7 mouse cellular contexts compared by ENCODE assay signal in the genomic region with DNA sequence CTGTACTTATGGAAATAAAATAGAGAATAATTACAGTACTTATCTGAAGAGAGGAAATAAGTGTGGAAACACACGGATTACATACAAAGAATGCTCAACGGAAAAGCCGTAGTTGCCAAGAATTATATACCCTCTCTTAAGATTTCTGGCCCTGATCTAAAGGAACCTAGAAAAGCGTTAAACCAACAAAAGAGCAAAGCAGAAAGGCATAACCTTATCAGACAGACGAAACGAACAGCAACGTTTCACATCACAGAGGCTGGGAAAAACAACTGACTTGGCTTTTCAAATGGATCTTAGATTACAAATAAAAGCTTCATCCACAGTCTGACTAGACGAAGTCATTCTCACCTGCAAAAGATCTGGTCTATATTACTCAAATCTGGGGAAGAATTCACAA. TPM values are rescaled to one million over a fixed set of nuclear protein-coding genes. Genes with fewer than 3 reads are reported as not detected.
DNase-seq lines count a peak whose midpoint lies in the region; ATAC-seq lines count a peak whose summit lies in the region.

No protein-coding gene starts in this region.

- peak overlapping the region; percentile 96 for H3K9ac ChIP-seq in lung, embryonic 15.5 days
- peak overlapping the region; percentile 93 for H3K9ac ChIP-seq in embryonic facial prominence, embryonic 15.5 days
- peak overlapping the region; percentile 97 for H3K9ac ChIP-seq in limb, embryonic 11.5 days (ENCODE audit: low read length)
- H3K9ac ChIP-seq in neural tube, embryonic 15.5 days (replicated peaks) = peak overlapping the region; percentile 89

- peaks cover 24% of the 10 kb centered on the region for H3K4me1 ChIP-seq in lung, embryonic 15.5 days
- H3K4me1 ChIP-seq in embryonic facial prominence, embryonic 15.5 days = peaks cover 12% of the 10 kb centered on the region
- H3K4me1 ChIP-seq in limb, embryonic 11.5 days (ENCODE audit: control insufficient read depth, insufficient read depth, low read length) = no peaks in the 10 kb centered on the region
- peaks cover 37% of the 10 kb centered on the region for H3K4me1 ChIP-seq in neural tube, embryonic 15.5 days

- H3K27ac ChIP-seq in lung, embryonic 15.5 days = peak overlapping the region; percentile 100
- H3K27ac ChIP-seq in embryonic facial prominence, embryonic 15.5 days (replicated peaks) = peak overlapping the region; percentile 97
- H3K27ac ChIP-seq in limb, embryonic 11.5 days (replicated peaks; ENCODE audit: low read depth, low read length) = no peak overlapping the region
- H3K27ac ChIP-seq in neural tube, embryonic 15.5 days (replicated peaks) = peak overlapping the region; percentile 98

- no peaks in the 10 kb centered on the region for H3K36me3 ChIP-seq in lung, embryonic 15.5 days
- no peaks in the 10 kb centered on the region for H3K36me3 ChIP-seq in embryonic facial prominence, embryonic 15.5 days
- no peaks in the 10 kb centered on the region for H3K36me3 ChIP-seq in limb, embryonic 11.5 days (ENCODE audit: control insufficient read depth, insufficient read depth, low read length)
- no peaks in the 10 kb centered on the region for H3K36me3 ChIP-seq in neural tube, embryonic 15.5 days

- ATAC-seq in lung, embryonic 15.5 days (ENCODE audit: borderline replicate concordance, extremely low read depth, low FRiP score, low TSS enrichment) = no peak
- ATAC-seq in embryonic facial prominence, embryonic 15.5 days (ENCODE audit: insufficient number of reproducible peaks, low FRiP score, low TSS enrichment, low read depth) = no peak
- no peak for ATAC-seq in limb, embryonic 11.5 days (ENCODE audit: insufficient number of reproducible peaks, low FRiP score, low TSS enrichment, low read depth)
- no peak for ATAC-seq in neural tube, embryonic 15.5 days (ENCODE audit: low FRiP score)
- no peak for ATAC-seq in megakaryocyte progenitor cell, adult 5-6 weeks (replicated peaks; ENCODE audit: poor library complexity)

- no peak for DNase-seq in lung, postnatal 25 days (ENCODE audit: low spot score)
- no peak for DNase-seq in limb, embryonic 11.5 days (ENCODE audit: low spot score)
- DNase-seq in cerebellum, adult 11-12 months = no peak

- no peaks in the 10 kb centered on the region for H3K9me3 ChIP-seq in lung, embryonic 15.5 days
- H3K9me3 ChIP-seq in embryonic facial prominence, embryonic 15.5 days (replicated peaks) = no peaks in the 10 kb centered on the region
- no peaks in the 10 kb centered on the region for H3K9me3 ChIP-seq in limb, embryonic 11.5 days (ENCODE audit: control insufficient read depth, low read length)
- no peaks in the 10 kb centered on the region for H3K9me3 ChIP-seq in neural tube, embryonic 15.5 days (replicated peaks)

- peak overlapping the region; percentile 67 for H3K4me2 ChIP-seq in lung, embryonic 15.5 days
- peak overlapping the region; percentile 60 for H3K4me2 ChIP-seq in embryonic facial prominence, embryonic 15.5 days (replicated peaks)
- H3K4me2 ChIP-seq in limb, embryonic 11.5 days (ENCODE audit: low read depth, severe bottlenecking) = peak overlapping the region; percentile 65
- peak overlapping the region; percentile 81 for H3K4me2 ChIP-seq in neural tube, embryonic 15.5 days

- H3K27me3 ChIP-seq in lung, embryonic 15.5 days = no peaks in the 10 kb centered on the region
- H3K27me3 ChIP-seq in embryonic facial prominence, embryonic 15.5 days = no peaks in the 10 kb centered on the region
- no peaks in the 10 kb centered on the region for H3K27me3 ChIP-seq in limb, embryonic 11.5 days (ENCODE audit: control insufficient read depth, insufficient read depth, low read length)
- no peaks in the 10 kb centered on the region for H3K27me3 ChIP-seq in neural tube, embryonic 15.5 days (replicated peaks)

- peak overlapping the region; percentile 92 for H3K4me3 ChIP-seq in lung, embryonic 15.5 days
- H3K4me3 ChIP-seq in embryonic facial prominence, embryonic 15.5 days (replicated peaks) = peak overlapping the region; percentile 60
- H3K4me3 ChIP-seq in limb, embryonic 11.5 days (ENCODE audit: low read depth, low read length) = peak overlapping the region; percentile 58
- peak overlapping the region; percentile 91 for H3K4me3 ChIP-seq in neural tube, embryonic 15.5 days (replicated peaks)

- 2% methylated on average over 8 of the region's 8 CpGs for whole genome bisulfite sequencing in lung, embryonic 15.5 days
- whole genome bisulfite sequencing in embryonic facial prominence, embryonic 15.5 days = 6% methylated on average over 8 of the region's 8 CpGs
- 16% methylated on average over 8 of the region's 8 CpGs for WGBS in limb, embryonic 11.5 days
- WGBS in neural tube, embryonic 15.5 days = 8% methylated on average over 8 of the region's 8 CpGs

RNA-seq across cellular contexts. Expression of a gene that starts 1.4 kb away (rescaled TPM):
- polyA plus RNA-seq in lung, embryonic 15.5 days (2015; fragmentation: Nextera tagmentation; extraction: Ambion mirVana) = 30.6 and 31.6 TPM in 2 replicates
- polyA plus RNA-seq in embryonic facial prominence, embryonic 15.5 days (2015; fragmentation: Nextera tagmentation; extraction: Ambion mirVana) = 25.5 and 29.0 TPM in 2 replicates
- polyA plus RNA-seq in limb, embryonic 11.5 days (2014; fragmentation: Nextera tagmentation; extraction: Ambion mirVana) = 34.6 and 40.3 TPM in 2 replicates
- polyA plus RNA-seq in neural tube, embryonic 15.5 days (2015; fragmentation: Nextera tagmentation; extraction: Ambion mirVana) = 28.9 and 31.1 TPM in 2 replicates
- 32.0 and 32.6 TPM in 2 replicates for total RNA-seq in megakaryocyte progenitor cell, adult 5-6 weeks (2015)
- total RNA-seq in megakaryocyte progenitor cell, adult 5-6 weeks (2017) = 32.5 and 33.5 TPM in 2 replicates

RNA-seq across cellular contexts. Expression of a gene that starts 35.6 kb away (rescaled TPM):
- 193 and 196 TPM in 2 replicates for polyA plus RNA-seq in lung, embryonic 15.5 days (2015; fragmentation: Nextera tagmentation; extraction: Ambion mirVana)
- 218 and 222 TPM in 2 replicates for polyA plus RNA-seq in embryonic facial prominence, embryonic 15.5 days (2015; fragmentation: Nextera tagmentation; extraction: Ambion mirVana)
- 72.3 and 73.0 TPM in 2 replicates for polyA plus RNA-seq in limb, embryonic 11.5 days (2014; fragmentation: Nextera tagmentation; extraction: Ambion mirVana)
- polyA plus RNA-seq in neural tube, embryonic 15.5 days (2015; fragmentation: Nextera tagmentation; extraction: Ambion mirVana) = 44.6 and 53.1 TPM in 2 replicates
- total RNA-seq in megakaryocyte progenitor cell, adult 5-6 weeks (2015) = 4.3 and 5.1 TPM in 2 replicates
- total RNA-seq in megakaryocyte progenitor cell, adult 5-6 weeks (2017) = 11.6 and 12.1 TPM in 2 replicates
